Mouse (Mus musculus): ENCODE measurements at regions not wholly inside any gene's neighbourhood (a gene's known extent, or its start where the extent isn't known, plus 50 kb on each side); places are given as distances from the start of the nearest gene placed in this dataset.

DNA sequence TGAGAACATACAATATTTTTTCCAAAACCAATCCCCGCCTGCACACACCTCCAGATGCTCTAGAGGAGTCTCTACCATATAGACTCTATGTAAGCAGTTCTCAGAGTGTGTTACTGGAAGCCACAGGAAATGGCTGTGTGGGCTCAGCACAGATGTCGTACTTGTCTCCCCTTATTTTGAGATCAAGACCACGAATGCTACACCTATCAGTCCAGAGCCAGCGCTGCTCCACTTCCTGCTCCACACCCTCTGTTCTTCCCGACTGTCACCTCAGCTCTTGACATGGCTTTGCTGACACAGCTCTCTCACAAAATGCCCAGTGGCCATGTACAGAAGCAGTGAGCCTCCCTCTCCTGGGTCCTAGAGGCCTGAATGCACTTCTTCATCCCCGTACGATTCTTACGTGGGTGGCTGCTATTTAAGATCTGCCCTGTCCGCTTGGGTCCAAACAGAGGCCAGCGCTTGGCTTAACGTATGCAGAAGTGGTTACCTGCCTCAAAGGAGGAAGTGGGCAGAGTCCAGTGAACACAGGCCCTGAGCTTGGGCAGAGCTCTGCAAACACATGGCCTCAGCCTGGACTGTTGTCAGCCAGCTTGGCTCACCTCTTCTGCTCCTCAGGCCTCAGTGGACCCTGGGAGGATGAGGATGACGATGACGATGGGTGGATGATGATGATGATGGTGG, 80.5 kb upstream of the Msx2 start:
- TF ChIP-seq CTCF (IDR thresholded peaks at IDR 0.05; ENCODE audit: extremely low read depth, insufficient read depth, insufficient read length, insufficient replicate concordance) = no peak
- TF ChIP-seq POLR2A (IDR thresholded peaks at IDR 0.05; ENCODE audit: low read depth, low read length) = no peak

Measured in spleen, adult 2 months (tissue).